Mouse (Mus musculus): ENCODE results near the gene Tor4a.

The Tor4a gene

GRCm38 (mm10) chr2:25186575-25186930, 10.1 kb downstream of the Tor4a start:
- DNase-seq (ENCODE audit: low spot score), result no peak

- peak; percentile 80 for DNase-seq (ENCODE audit: low spot score)
Measured at GRCm38 (mm10) chr2:25185625-25186574, 10.8 kb downstream of the Tor4a start.

- no peak for DNase-seq (ENCODE audit: low spot score)
Measured at GRCm38 (mm10) chr2:25184496-25184895, 12.2 kb downstream of the Tor4a start.

GRCm38 (mm10) chr2:25183336-25183735, 13.3 kb downstream of the Tor4a start:
- DNase-seq (ENCODE audit: low spot score), result no peak

- no peak for DNase-seq (ENCODE audit: low spot score)
Measured at GRCm38 (mm10) chr2:25182664-25183063, 14.0 kb downstream of the Tor4a start.

GRCm38 (mm10) chr2:25181891-25182397, 14.7 kb downstream of the Tor4a start:
- DNase-seq (ENCODE audit: low spot score), result no peak

- DNase-seq (ENCODE audit: low spot score), result peak; percentile 59
Measured at GRCm38 (mm10) chr2:25180973-25181890, 15.5 kb downstream of the Tor4a start.

GRCm38 (mm10) chr2:25180478-25180903, 16.2 kb downstream of the Tor4a start, which contains the start of gene Nrarp:
Gene Nrarp, plus strand, starts transcription at chr2:25180758.
- peak; percentile 96 for DNase-seq (ENCODE audit: low spot score)

GRCm38 (mm10) chr2:25179566-25180217, 17.0 kb downstream of the Tor4a start:
- no peak for DNase-seq (ENCODE audit: low spot score)

GRCm38 (mm10) chr2:25178285-25178972, 18.3 kb downstream of the Tor4a start:
- no peak for DNase-seq (ENCODE audit: low spot score)

- peak; percentile 42 for DNase-seq (ENCODE audit: low spot score)
Measured at GRCm38 (mm10) chr2:25177685-25178084, 19.0 kb downstream of the Tor4a start.

- no peak for DNase-seq (ENCODE audit: low spot score)
Measured at GRCm38 (mm10) chr2:25177076-25177475, 19.6 kb downstream of the Tor4a start.

GRCm38 (mm10) chr2:25176573-25176972, 20.1 kb downstream of the Tor4a start:
- no peak for DNase-seq (ENCODE audit: low spot score)

- DNase-seq (ENCODE audit: low spot score), result no peak
Measured at GRCm38 (mm10) chr2:25175690-25176078, 21.0 kb downstream of the Tor4a start.

- peak; percentile 93 for DNase-seq (ENCODE audit: low spot score)
Measured at GRCm38 (mm10) chr2:25174866-25175689, 21.6 kb downstream of the Tor4a start.

GRCm38 (mm10) chr2:25173821-25174220, 22.9 kb downstream of the Tor4a start:
- DNase-seq (ENCODE audit: low spot score), result no peak

- DNase-seq (ENCODE audit: low spot score), result no peak
Measured at GRCm38 (mm10) chr2:25172629-25173028, 24.1 kb downstream of the Tor4a start.

- DNase-seq (ENCODE audit: low spot score), result no peak
Measured at GRCm38 (mm10) chr2:25171769-25172153, 24.9 kb downstream of the Tor4a start.

- no peak for DNase-seq (ENCODE audit: low spot score)
Measured at GRCm38 (mm10) chr2:25171101-25171768, 25.5 kb downstream of the Tor4a start.
